Mouse (Mus musculus): ENCODE results near the gene Rbm8a2. TPM values are rescaled to one million over a fixed set of nuclear protein-coding genes. Genes with fewer than 3 reads are reported as not detected.
"Not testable (repeated sequence)": the region's sequence is repeated elsewhere in the genome, so short reads cannot be mapped to it uniquely, and the experiment has no call there.

The Rbm8a2 gene
- total RNA-seq (2014; rRNA removed) (not detected in 2 replicates), polyA plus RNA-seq (2015; fragmentation: Nextera tagmentation; extraction: Ambion mirVana) (0.53 and 0.55 TPM in 2 replicates)

- not testable (repeated sequence) for H3K4me2 ChIP-seq (ENCODE audit: low read depth, low read length); H3K4me3 ChIP-seq (ENCODE audit: low read length); H3K4me1 ChIP-seq (ENCODE audit: insufficient read depth, low read length); H3K36me3 ChIP-seq (ENCODE audit: insufficient read depth, low read length); DNase-seq (ENCODE audit: low spot score); H3K9me3 ChIP-seq (ENCODE audit: low read length); ATAC-seq; H3K27me3 ChIP-seq (ENCODE audit: insufficient read depth, low read length); H3K27ac ChIP-seq; H3K9ac ChIP-seq (replicated peaks; ENCODE audit: low read length)
- 96% methylated on average over 7 of the region's 7 CpGs for WGBS
These were observed at the start of gene Rbm8a2 for GRCm38 (mm10) chr1:175979014-175979413. Gene Rbm8a2, minus strand, starts transcription at chr1:175979114.

DNA sequence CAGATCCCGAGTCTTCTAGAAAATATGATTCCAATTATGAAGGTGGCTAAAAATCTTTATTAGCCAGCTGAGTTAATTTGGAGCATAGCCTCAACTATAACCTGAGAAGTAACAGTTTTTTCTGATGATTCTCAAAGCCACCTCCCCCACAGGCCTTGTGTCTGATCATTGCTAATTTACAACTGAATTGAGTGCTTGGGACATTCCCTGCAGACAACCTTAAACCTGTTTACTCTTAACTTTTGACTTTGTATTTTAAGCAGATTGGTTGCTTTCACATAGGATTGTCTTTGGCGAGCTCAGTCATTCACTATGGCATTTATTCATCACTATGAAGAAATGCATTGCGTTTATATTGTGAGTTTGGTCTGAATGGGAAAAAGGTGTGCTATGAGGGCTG is 49.5 kb upstream of the Rbm8a2 start:
- no peak for TF ChIP-seq CTCF (IDR thresholded peaks at IDR 0.05; ENCODE audit: low read depth)
- WGBS: 70% methylated on average over 3 of the region's 3 CpGs
- Histone ChIP-seq H3K9ac (replicated peaks; ENCODE audit: low read length) (no peak overlapping the region), H3K9me3 (ENCODE audit: low read length) (no peaks in the 10 kb centered on the region), H3K27me3 (ENCODE audit: insufficient read depth, low read length) (no peaks in the 10 kb centered on the region), H3K4me1 (ENCODE audit: insufficient read depth, low read length) (no peaks in the 10 kb centered on the region), H3K36me3 (ENCODE audit: insufficient read depth, low read length) (no peaks in the 10 kb centered on the region), H3K4me3 (ENCODE audit: low read length) (no peak overlapping the region), H3K27ac (no peak overlapping the region), H3K4me2 (ENCODE audit: low read depth, low read length) (no peak overlapping the region)
- DNase-seq (ENCODE audit: low spot score): no peak
- ATAC-seq: no peak

- Histone ChIP-seq H3K4me1 (ENCODE audit: insufficient read depth, low read length) (no peaks in the 10 kb centered on the region), H3K4me2 (ENCODE audit: low read depth, low read length) (no peak overlapping the region), H3K36me3 (ENCODE audit: insufficient read depth, low read length) (no peaks in the 10 kb centered on the region), H3K9ac (replicated peaks; ENCODE audit: low read length) (no peak overlapping the region), H3K4me3 (ENCODE audit: low read length) (no peak overlapping the region), H3K9me3 (ENCODE audit: low read length) (no peaks in the 10 kb centered on the region), H3K27ac (no peak overlapping the region), H3K27me3 (ENCODE audit: insufficient read depth, low read length) (no peaks in the 10 kb centered on the region)
- no peak for DNase-seq (ENCODE audit: low spot score)
- no peak for ATAC-seq
- WGBS: 52% methylated on average over 1 of the region's 1 CpGs
- TF ChIP-seq CTCF (IDR thresholded peaks at IDR 0.05; ENCODE audit: low read depth): no peak
These were observed 45.6 kb upstream of the Rbm8a2 start for GRCm38 (mm10) chr1:176024501-176024900.

DNA sequence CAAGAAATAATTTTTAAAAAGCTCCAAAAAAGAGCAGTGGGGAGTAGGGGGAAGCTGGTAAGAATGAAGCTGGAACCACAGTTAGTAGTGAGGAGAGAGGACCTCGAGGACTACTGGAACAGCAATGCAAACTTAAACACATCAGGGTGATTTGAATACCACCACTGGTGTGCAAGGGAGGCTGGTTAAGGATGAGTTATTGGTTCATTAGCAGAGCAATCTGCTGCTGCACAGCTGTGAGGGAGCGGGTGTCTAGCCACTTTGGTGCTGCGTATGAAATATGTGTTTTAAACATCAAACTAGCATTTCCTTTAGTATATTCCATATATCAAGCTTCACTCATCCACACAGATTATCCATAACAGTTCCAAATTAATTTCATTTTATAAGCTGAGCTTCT is 39.6 kb upstream of the Rbm8a2 start:
- H3K4me1 ChIP-seq (ENCODE audit: insufficient read depth, low read length): no peaks in the 10 kb centered on the region
- H3K4me3 ChIP-seq (ENCODE audit: low read length): no peak overlapping the region
- H3K9me3 ChIP-seq (ENCODE audit: low read length): no peaks in the 10 kb centered on the region
- H3K36me3 ChIP-seq (ENCODE audit: insufficient read depth, low read length): no peaks in the 10 kb centered on the region
- no peak for TF ChIP-seq CTCF (IDR thresholded peaks at IDR 0.05; ENCODE audit: low read depth)
- DNase-seq (ENCODE audit: low spot score): no peak
- no peak overlapping the region for H3K9ac ChIP-seq (replicated peaks; ENCODE audit: low read length)
- H3K27ac ChIP-seq: no peak overlapping the region
- no peak overlapping the region for H3K4me2 ChIP-seq (ENCODE audit: low read depth, low read length)
- WGBS: 78% methylated on average over 3 of the region's 3 CpGs
- ATAC-seq: no peak
- no peaks in the 10 kb centered on the region for H3K27me3 ChIP-seq (ENCODE audit: insufficient read depth, low read length)

- 30% methylated on average over 3 of the region's 3 CpGs for WGBS
- Histone ChIP-seq H3K9ac (replicated peaks; ENCODE audit: low read length) (no peak overlapping the region), H3K4me1 (ENCODE audit: insufficient read depth, low read length) (no peaks in the 10 kb centered on the region), H3K36me3 (ENCODE audit: insufficient read depth, low read length) (no peaks in the 10 kb centered on the region), H3K27ac (no peak overlapping the region), H3K9me3 (ENCODE audit: low read length) (no peaks in the 10 kb centered on the region), H3K4me2 (ENCODE audit: low read depth, low read length) (no peak overlapping the region), H3K27me3 (ENCODE audit: insufficient read depth, low read length) (no peaks in the 10 kb centered on the region), H3K4me3 (ENCODE audit: low read length) (no peak overlapping the region)
- ATAC-seq: no peak
- no peak for TF ChIP-seq CTCF (IDR thresholded peaks at IDR 0.05; ENCODE audit: low read depth)
- DNase-seq (ENCODE audit: low spot score): no peak
These were observed 37.2 kb upstream of the Rbm8a2 start for GRCm38 (mm10) chr1:176016076-176016475.

DNA sequence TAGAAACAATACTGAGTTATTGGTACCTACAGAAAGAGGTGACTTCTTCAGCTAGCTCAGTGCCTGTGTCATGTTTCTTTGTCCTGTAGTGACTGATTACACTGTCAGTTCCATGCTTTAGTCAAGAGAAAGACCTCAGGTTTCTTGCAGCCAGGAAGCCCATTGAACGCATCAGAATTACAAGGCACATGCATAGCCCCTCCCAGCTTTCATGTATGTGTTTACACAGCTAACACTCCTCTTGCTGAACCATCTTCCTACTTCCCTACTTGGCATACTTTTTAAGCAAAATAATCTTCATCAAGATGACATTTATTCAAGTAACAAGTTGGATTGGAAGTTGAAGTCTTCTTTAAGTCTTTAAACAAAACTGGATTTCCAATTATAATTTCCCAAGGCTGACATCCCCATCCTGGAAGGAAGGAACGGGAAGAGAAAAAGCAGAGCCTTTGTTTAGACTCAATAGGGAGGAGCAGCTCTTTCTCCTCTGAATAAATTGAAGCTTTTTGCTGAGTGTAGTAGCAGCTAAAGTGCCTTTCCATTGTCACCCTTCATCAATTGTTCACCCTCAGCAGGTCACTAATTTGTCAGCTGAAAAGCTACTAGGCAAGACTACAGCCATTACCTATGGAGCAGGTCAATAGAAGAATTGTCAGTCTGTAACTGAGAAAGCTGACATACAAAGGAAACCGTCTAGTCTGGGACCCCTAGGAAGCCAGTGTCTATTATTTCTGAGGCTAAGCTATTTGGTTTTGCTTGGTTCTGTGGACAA is 34.8 kb upstream of the Rbm8a2 start:
- no peaks in the 10 kb centered on the region for H3K27me3 ChIP-seq (ENCODE audit: insufficient read depth, low read length)
- H3K27ac ChIP-seq: no peak overlapping the region
- 11% methylated on average over 3 of the region's 3 CpGs for WGBS
- no peak overlapping the region for H3K4me3 ChIP-seq (ENCODE audit: low read length)
- H3K9ac ChIP-seq (replicated peaks; ENCODE audit: low read length): no peak overlapping the region
- DNase-seq (ENCODE audit: low spot score) (no peak), ATAC-seq (no peak)
- no peaks in the 10 kb centered on the region for H3K4me1 ChIP-seq (ENCODE audit: insufficient read depth, low read length)
- no peaks in the 10 kb centered on the region for H3K36me3 ChIP-seq (ENCODE audit: insufficient read depth, low read length)
- no peak for TF ChIP-seq CTCF (IDR thresholded peaks at IDR 0.05; ENCODE audit: low read depth)
- H3K4me2 ChIP-seq (ENCODE audit: low read depth, low read length): no peak overlapping the region
- no peaks in the 10 kb centered on the region for H3K9me3 ChIP-seq (ENCODE audit: low read length)

DNA sequence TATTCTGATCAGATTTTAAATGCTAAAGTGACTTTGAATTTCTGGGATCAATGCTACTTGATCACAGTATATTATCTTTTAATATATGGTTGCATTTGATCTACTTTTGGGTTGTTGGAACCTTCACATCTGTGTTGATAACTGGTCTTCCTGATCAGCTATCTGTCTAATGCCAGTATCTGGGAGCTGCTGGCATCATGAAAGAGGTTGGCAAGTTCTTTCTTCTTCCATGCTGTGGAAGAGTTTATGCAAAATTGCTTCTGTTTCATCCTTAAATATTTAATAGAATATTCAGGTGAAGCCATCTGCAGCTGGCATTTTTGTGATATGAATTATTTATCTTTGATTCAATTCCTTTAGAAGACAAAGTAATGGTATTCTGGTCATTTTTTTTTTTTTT is 32.6 kb upstream of the Rbm8a2 start:
- Histone ChIP-seq H3K27ac (no peak overlapping the region), H3K9me3 (ENCODE audit: low read length) (no peaks in the 10 kb centered on the region), H3K4me1 (ENCODE audit: insufficient read depth, low read length) (no peaks in the 10 kb centered on the region), H3K9ac (replicated peaks; ENCODE audit: low read length) (no peak overlapping the region), H3K4me2 (ENCODE audit: low read depth, low read length) (no peak overlapping the region), H3K27me3 (ENCODE audit: insufficient read depth, low read length) (no peaks in the 10 kb centered on the region), H3K4me3 (ENCODE audit: low read length) (no peak overlapping the region), H3K36me3 (ENCODE audit: insufficient read depth, low read length) (no peaks in the 10 kb centered on the region)
- no peak for TF ChIP-seq CTCF (IDR thresholded peaks at IDR 0.05; ENCODE audit: low read depth)
- ATAC-seq: no peak
- DNase-seq (ENCODE audit: low spot score): no peak

Measured in hindbrain, postnatal 0 days (tissue).